8 mouse cellular contexts compared by ENCODE assay signal in genomic region chr13:55328641-55329040, GRCm38 (mm10). TPM values are rescaled to one million over a fixed set of nuclear protein-coding genes. Genes with fewer than 3 reads are reported as not detected.
DNase-seq lines count a peak whose midpoint lies in the region; ATAC-seq lines count a peak whose summit lies in the region.

No protein-coding gene starts in this region.

- peak overlapping the region; percentile 78 for H3K9ac ChIP-seq in lung, embryonic 15.5 days
- peak overlapping the region; percentile 82 for H3K9ac ChIP-seq in forebrain, embryonic 11.5 days (ENCODE audit: low read length)
- H3K9ac ChIP-seq in limb, embryonic 13.5 days: peak overlapping the region; percentile 79
- peak overlapping the region; percentile 63; the same call in 1 of the 2 replicates for H3K9ac ChIP-seq in neural tube, embryonic 15.5 days (replicated peaks)

- no peaks in the 10 kb centered on the region for H3K9me3 ChIP-seq in lung, embryonic 15.5 days
- no peaks in the 10 kb centered on the region for H3K9me3 ChIP-seq in forebrain, embryonic 11.5 days (ENCODE audit: control insufficient read depth, low read length)
- no peaks in the 10 kb centered on the region for H3K9me3 ChIP-seq in limb, embryonic 13.5 days
- H3K9me3 ChIP-seq in neural tube, embryonic 15.5 days (replicated peaks): no peaks in the 10 kb centered on the region

- H3K36me3 ChIP-seq in lung, embryonic 15.5 days: peaks cover 25% of the 10 kb centered on the region
- H3K36me3 ChIP-seq in forebrain, embryonic 11.5 days (ENCODE audit: control insufficient read depth, insufficient read depth, low read length): peaks cover 10% of the 10 kb centered on the region
- peaks cover 34% of the 10 kb centered on the region for H3K36me3 ChIP-seq in limb, embryonic 13.5 days
- peaks cover 23% of the 10 kb centered on the region for H3K36me3 ChIP-seq in neural tube, embryonic 15.5 days

- H3K27ac ChIP-seq in lung, embryonic 15.5 days: no peak overlapping the region; the same call in 1 of the 2 replicates
- H3K27ac ChIP-seq in forebrain, embryonic 11.5 days (ENCODE audit: low read depth, low read length): no peak overlapping the region
- H3K27ac ChIP-seq in limb, embryonic 13.5 days: no peak overlapping the region
- no peak overlapping the region for H3K27ac ChIP-seq in neural tube, embryonic 15.5 days (replicated peaks)

- no peaks in the 10 kb centered on the region for H3K27me3 ChIP-seq in lung, embryonic 15.5 days
- H3K27me3 ChIP-seq in forebrain, embryonic 11.5 days (ENCODE audit: control insufficient read depth, insufficient read depth, low read length): no peaks in the 10 kb centered on the region
- no peaks in the 10 kb centered on the region for H3K27me3 ChIP-seq in limb, embryonic 13.5 days
- H3K27me3 ChIP-seq in neural tube, embryonic 15.5 days (replicated peaks): no peaks in the 10 kb centered on the region

- peaks cover 43% of the 10 kb centered on the region for H3K4me1 ChIP-seq in lung, embryonic 15.5 days
- peaks cover 7% of the 10 kb centered on the region for H3K4me1 ChIP-seq in forebrain, embryonic 11.5 days (replicated peaks; ENCODE audit: control insufficient read depth, insufficient read depth, low read length)
- H3K4me1 ChIP-seq in limb, embryonic 13.5 days: peaks cover 43% of the 10 kb centered on the region
- peaks cover 45% of the 10 kb centered on the region for H3K4me1 ChIP-seq in neural tube, embryonic 15.5 days

- no peak for ATAC-seq in lung, embryonic 15.5 days (ENCODE audit: borderline replicate concordance, extremely low read depth, low FRiP score, low TSS enrichment)
- no peak for ATAC-seq in forebrain, embryonic 11.5 days (replicated peaks; ENCODE audit: low FRiP score)
- no peak for ATAC-seq in limb, embryonic 13.5 days (ENCODE audit: low FRiP score, low read depth)
- no peak for ATAC-seq in neural tube, embryonic 15.5 days (ENCODE audit: low FRiP score)
- ATAC-seq in megakaryocyte-erythroid progenitor cell, adult 5-6 weeks (replicated peaks; ENCODE audit: low FRiP score, low TSS enrichment, poor library complexity, severe bottlenecking): no peak

- peak overlapping the region; percentile 91 for H3K4me2 ChIP-seq in lung, embryonic 15.5 days
- peak overlapping the region; percentile 70 for H3K4me2 ChIP-seq in forebrain, embryonic 11.5 days (ENCODE audit: low read depth, low read length, severe bottlenecking)
- H3K4me2 ChIP-seq in limb, embryonic 13.5 days (replicated peaks): peak overlapping the region; percentile 88
- H3K4me2 ChIP-seq in neural tube, embryonic 15.5 days: peak overlapping the region; percentile 98

- H3K4me3 ChIP-seq in lung, embryonic 15.5 days: peak overlapping the region; percentile 78
- H3K4me3 ChIP-seq in forebrain, embryonic 11.5 days (ENCODE audit: low read depth, low read length): peak overlapping the region; percentile 67
- peak overlapping the region; percentile 74 for H3K4me3 ChIP-seq in limb, embryonic 13.5 days
- peak overlapping the region; percentile 83; the same call in 1 of the 2 replicates for H3K4me3 ChIP-seq in neural tube, embryonic 15.5 days (replicated peaks)

- 83% methylated on average over 4 of the region's 4 CpGs for WGBS in lung, embryonic 15.5 days
- 80% methylated on average over 4 of the region's 4 CpGs for WGBS in forebrain, embryonic 11.5 days
- 86% methylated on average over 4 of the region's 4 CpGs for WGBS in limb, embryonic 13.5 days
- 87% methylated on average over 4 of the region's 4 CpGs for WGBS in neural tube, embryonic 15.5 days

- DNase-seq in lung, adult 18-20 months: no peak
- peak; percentile 49 for DNase-seq in forebrain, embryonic 11.5 days (ENCODE audit: low spot score)
- no peak for DNase-seq in testis, postnatal 14 days (ENCODE audit: low spot score)
- no peak for DNase-seq in lung, postnatal 10 days

RNA-seq across cellular contexts. Expression of gene Mxd3, which starts 1.0 kb away (rescaled TPM):
- polyA plus RNA-seq in lung, embryonic 15.5 days (2015; fragmentation: Nextera tagmentation; extraction: Ambion mirVana): 47.2 and 47.5 TPM in 2 replicates
- 37.2 and 42.2 TPM in 2 replicates for polyA plus RNA-seq in forebrain, embryonic 11.5 days (2014; fragmentation: Nextera tagmentation; extraction: Ambion mirVana)
- 40.9 and 41.0 TPM in 2 replicates for polyA plus RNA-seq in limb, embryonic 13.5 days (2015; fragmentation: Nextera tagmentation; extraction: Ambion mirVana)
- polyA plus RNA-seq in neural tube, embryonic 15.5 days (2015; fragmentation: Nextera tagmentation; extraction: Ambion mirVana): 9.3 and 11.4 TPM in 2 replicates
- total RNA-seq in megakaryocyte-erythroid progenitor cell, adult 5-6 weeks (2014; fragmentation: Nextera tagmentation): 9.9 TPM in 1 of 2 replicates, not detected in the other
- total RNA-seq in megakaryocyte-erythroid progenitor cell, adult 5-6 weeks (2017): 3.6 and 5.0 TPM in 2 replicates

RNA-seq across cellular contexts. Expression of gene Rab24, which starts 6.9 kb away (rescaled TPM):
- 83.7 and 87.6 TPM in 2 replicates for polyA plus RNA-seq in lung, embryonic 15.5 days (2015; fragmentation: Nextera tagmentation; extraction: Ambion mirVana)
- polyA plus RNA-seq in forebrain, embryonic 11.5 days (2014; fragmentation: Nextera tagmentation; extraction: Ambion mirVana): 84.4 and 101 TPM in 2 replicates
- polyA plus RNA-seq in limb, embryonic 13.5 days (2015; fragmentation: Nextera tagmentation; extraction: Ambion mirVana): 104 and 109 TPM in 2 replicates
- polyA plus RNA-seq in neural tube, embryonic 15.5 days (2015; fragmentation: Nextera tagmentation; extraction: Ambion mirVana): 97.0 and 102 TPM in 2 replicates
- total RNA-seq in megakaryocyte-erythroid progenitor cell, adult 5-6 weeks (2014; fragmentation: Nextera tagmentation): 88.0 and 120 TPM in 2 replicates
- 13.0 and 30.0 TPM in 2 replicates for total RNA-seq in megakaryocyte-erythroid progenitor cell, adult 5-6 weeks (2017)

RNA-seq across cellular contexts. Expression of gene Prelid1, which starts 8.3 kb away (rescaled TPM):
- polyA plus RNA-seq in lung, embryonic 15.5 days (2015; fragmentation: Nextera tagmentation; extraction: Ambion mirVana): 489 and 499 TPM in 2 replicates
- polyA plus RNA-seq in forebrain, embryonic 11.5 days (2014; fragmentation: Nextera tagmentation; extraction: Ambion mirVana): 422 and 451 TPM in 2 replicates
- 371 and 378 TPM in 2 replicates for polyA plus RNA-seq in limb, embryonic 13.5 days (2015; fragmentation: Nextera tagmentation; extraction: Ambion mirVana)
- 311 and 344 TPM in 2 replicates for polyA plus RNA-seq in neural tube, embryonic 15.5 days (2015; fragmentation: Nextera tagmentation; extraction: Ambion mirVana)
- 173 and 220 TPM in 2 replicates for total RNA-seq in megakaryocyte-erythroid progenitor cell, adult 5-6 weeks (2014; fragmentation: Nextera tagmentation)
- total RNA-seq in megakaryocyte-erythroid progenitor cell, adult 5-6 weeks (2017): 71.2 and 80.5 TPM in 2 replicates

RNA-seq across cellular contexts. Expression of gene Lman2, which starts 33.9 kb away (rescaled TPM):
- polyA plus RNA-seq in lung, embryonic 15.5 days (2015; fragmentation: Nextera tagmentation; extraction: Ambion mirVana): 111 and 112 TPM in 2 replicates
- polyA plus RNA-seq in forebrain, embryonic 11.5 days (2014; fragmentation: Nextera tagmentation; extraction: Ambion mirVana): 90.4 and 94.2 TPM in 2 replicates
- 93.9 and 94.0 TPM in 2 replicates for polyA plus RNA-seq in limb, embryonic 13.5 days (2015; fragmentation: Nextera tagmentation; extraction: Ambion mirVana)
- 44.9 and 57.7 TPM in 2 replicates for polyA plus RNA-seq in neural tube, embryonic 15.5 days (2015; fragmentation: Nextera tagmentation; extraction: Ambion mirVana)
- 110 and 122 TPM in 2 replicates for total RNA-seq in megakaryocyte-erythroid progenitor cell, adult 5-6 weeks (2014; fragmentation: Nextera tagmentation)
- 75.6 and 91.9 TPM in 2 replicates for total RNA-seq in megakaryocyte-erythroid progenitor cell, adult 5-6 weeks (2017)

RNA-seq across cellular contexts. Expression of gene Rgs14, which starts 40.9 kb away (rescaled TPM):
- polyA plus RNA-seq in lung, embryonic 15.5 days (2015; fragmentation: Nextera tagmentation; extraction: Ambion mirVana): 1.2 and 1.3 TPM in 2 replicates
- 0.33 and 0.44 TPM in 2 replicates for polyA plus RNA-seq in forebrain, embryonic 11.5 days (2014; fragmentation: Nextera tagmentation; extraction: Ambion mirVana)
- 1.3 and 1.5 TPM in 2 replicates for polyA plus RNA-seq in limb, embryonic 13.5 days (2015; fragmentation: Nextera tagmentation; extraction: Ambion mirVana)
- polyA plus RNA-seq in neural tube, embryonic 15.5 days (2015; fragmentation: Nextera tagmentation; extraction: Ambion mirVana): 0.81 and 2.6 TPM in 2 replicates
- 6.9 and 11.9 TPM in 2 replicates for total RNA-seq in megakaryocyte-erythroid progenitor cell, adult 5-6 weeks (2014; fragmentation: Nextera tagmentation)
- 1.8 and 3.2 TPM in 2 replicates for total RNA-seq in megakaryocyte-erythroid progenitor cell, adult 5-6 weeks (2017)
